Mouse (Mus musculus): ENCODE data around the gene Ptpra. TPM values are rescaled to one million over a fixed set of nuclear protein-coding genes. Genes with fewer than 3 reads are reported as not detected.

The Ptpra gene
- total and polyA plus RNA-seq, 3 experiments = 38.5 to 73.3 (median 40.4) TPM

DNA sequence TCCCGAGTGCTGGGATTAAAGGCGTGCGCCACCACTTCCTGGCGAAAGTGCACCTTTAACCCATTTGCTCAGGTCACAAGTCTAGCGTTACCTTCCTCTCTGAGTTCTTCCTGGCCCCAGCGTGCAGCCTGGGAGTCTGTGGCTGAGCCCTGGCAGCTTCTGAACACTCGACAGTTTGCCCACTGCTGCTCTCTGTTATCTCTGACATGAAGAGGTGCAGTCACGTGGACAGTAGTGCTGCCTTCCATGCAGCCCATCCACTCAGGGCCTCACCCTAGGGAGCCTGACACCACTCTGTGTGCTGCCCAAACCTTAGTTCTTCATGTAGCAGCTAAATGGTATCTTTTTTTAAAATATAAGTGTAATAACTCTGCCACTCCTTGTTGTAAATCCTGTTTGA is 96.9 kb downstream of the Ptpra start:
- no peaks in the 10 kb centered on the region for H3K4me1 ChIP-seq (ENCODE audit: control insufficient read depth in 1 of 2, insufficient read depth in 2 of 2)
- H3K4me2 ChIP-seq (ENCODE audit: insufficient read depth, low read depth, poor library complexity, severe bottlenecking) = no peak overlapping the region
- DNase-seq (ENCODE audit: extremely low read depth) = no peak
- in situ Hi-C loops (cut with MboI; ENCODE audit: low pct_ligation_motif_present, low pct_unique_long_range_greater_than_20kb, low sequenced_read_pairs) = no loop called here
- H3K4me3 ChIP-seq (replicated peaks in 1 of 3; ENCODE audit: low read depth in 2 of 3, low read length in 2 of 3, poor library complexity in 1 of 3) = no peak overlapping the region
- no peak overlapping the region for H3K9ac ChIP-seq (ENCODE audit: insufficient read depth, low read depth)
- dilution Hi-C loops (cut with MboI; ENCODE audit: extremely low pct_ligation_motif_present, extremely low pct_unique_long_range_greater_than_20kb, low sequenced_read_pairs) = no loop called here
- TF ChIP-seq MAFK (IDR thresholded peaks at IDR 0.05; ENCODE audit: insufficient replicate concordance, low read length) (no peak), CTCF (conservative IDR thresholded peaks at IDR 0.05 in 1 of 2, IDR thresholded peaks at IDR 0.05 in 1 of 2; ENCODE audit: low read depth in 2 of 2, low read length in 2 of 2) (no peak), ZC3H11A (IDR thresholded peaks at IDR 0.05; ENCODE audit: low read depth, low read length) (no peak), USF1 (IDR thresholded peaks at IDR 0.05; ENCODE audit: low read depth, low read length) (no peak), TBP (conservative IDR thresholded peaks at IDR 0.05; ENCODE audit: low read depth, low read length) (no peak), USF2 (conservative IDR thresholded peaks at IDR 0.05; ENCODE audit: low read depth, low read length) (no peak), ZNF384 (IDR thresholded peaks at IDR 0.05; ENCODE audit: low read depth, low read length) (no peak), RCOR1 (conservative IDR thresholded peaks at IDR 0.05; ENCODE audit: low read depth, low read length) (no peak), JUND (conservative IDR thresholded peaks at IDR 0.05; ENCODE audit: low read depth, low read length) (no peak)
- H3K9me3 ChIP-seq (replicated peaks; ENCODE audit: low read length) = no peaks in the 10 kb centered on the region
- H3K79me2 ChIP-seq (replicated peaks; ENCODE audit: control insufficient read depth, extremely low read depth, insufficient read depth, poor library complexity, severe bottlenecking) = no peaks in the 10 kb centered on the region
- H3K27ac ChIP-seq (ENCODE audit: insufficient read depth, low read depth) = no peak overlapping the region
- H3K27me3 ChIP-seq (replicated peaks) = no peaks in the 10 kb centered on the region
- H3K36me3 ChIP-seq (replicated peaks in 1 of 2; ENCODE audit: control insufficient read depth in 1 of 2, insufficient read depth in 1 of 2, low read length in 1 of 2) = peaks cover 56 to 97% of the 10 kb centered on the region in 2 experiments

DNA sequence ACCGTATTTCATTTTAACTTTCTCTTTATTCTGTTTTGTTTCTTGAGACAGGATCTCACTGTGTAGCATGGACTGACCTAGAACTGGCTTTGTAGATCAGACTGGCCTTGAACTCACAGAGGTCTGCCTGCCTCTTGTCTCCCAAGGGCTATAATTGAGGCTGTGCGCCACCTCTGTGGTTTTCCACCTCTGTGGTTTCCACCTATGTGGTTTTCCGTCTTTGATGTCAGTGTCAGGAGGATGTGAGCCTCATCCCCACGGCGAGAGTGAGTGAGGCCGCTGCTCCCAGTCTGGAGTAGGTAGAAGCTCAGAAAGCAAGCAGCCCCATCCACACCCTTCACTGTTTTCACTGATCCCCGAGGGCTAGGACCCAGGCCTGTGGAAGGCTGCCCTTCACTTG is 104.8 kb downstream of the Ptpra start:
- peaks cover 29 to 87% of the 10 kb centered on the region in 2 experiments for H3K36me3 ChIP-seq (replicated peaks in 1 of 2; ENCODE audit: control insufficient read depth in 1 of 2, insufficient read depth in 1 of 2, low read length in 1 of 2)
- no peak overlapping the region for H3K9ac ChIP-seq (ENCODE audit: insufficient read depth, low read depth)
- no peak overlapping the region for H3K4me2 ChIP-seq (ENCODE audit: insufficient read depth, low read depth, poor library complexity, severe bottlenecking)
- H3K4me3 ChIP-seq (replicated peaks in 1 of 3; ENCODE audit: low read depth in 2 of 3, low read length in 2 of 3, poor library complexity in 1 of 3) = no peak overlapping the region
- H3K79me2 ChIP-seq (replicated peaks; ENCODE audit: control insufficient read depth, extremely low read depth, insufficient read depth, poor library complexity, severe bottlenecking) = no peaks in the 10 kb centered on the region
- H3K4me1 ChIP-seq (ENCODE audit: control insufficient read depth in 1 of 2, insufficient read depth in 2 of 2) = peaks cover 0 to 15% of the 10 kb centered on the region in 2 experiments; a peak in 2 of 4 replicates
- DNase-seq (ENCODE audit: extremely low read depth) = no peak
- dilution Hi-C loops (cut with MboI; ENCODE audit: extremely low pct_ligation_motif_present, extremely low pct_unique_long_range_greater_than_20kb, low sequenced_read_pairs) (no loop called here), in situ Hi-C loops (cut with MboI; ENCODE audit: low pct_ligation_motif_present, low pct_unique_long_range_greater_than_20kb, low sequenced_read_pairs) (loop anchor here (10.0 to 25.0 kb wide), 2 partner anchors 110 to 268 kb away; partner anchors contain the start of genes Ebf4 and Idh3b)
- H3K27me3 ChIP-seq (replicated peaks) = no peaks in the 10 kb centered on the region
- no peaks in the 10 kb centered on the region for H3K9me3 ChIP-seq (replicated peaks; ENCODE audit: low read length)
- H3K27ac ChIP-seq (ENCODE audit: insufficient read depth, low read depth) = no peak overlapping the region
- TF ChIP-seq RCOR1 (conservative IDR thresholded peaks at IDR 0.05; ENCODE audit: low read depth, low read length) (no peak), USF1 (IDR thresholded peaks at IDR 0.05; ENCODE audit: low read depth, low read length) (no peak), TCF12 (IDR thresholded peaks at IDR 0.05; ENCODE audit: low read depth, low read length) (no peak), CHD2 (IDR thresholded peaks at IDR 0.05; ENCODE audit: low read length) (no peak), BHLHE40 (IDR thresholded peaks at IDR 0.05; ENCODE audit: low read depth, low read length) (no peak), RAD21 (IDR thresholded peaks at IDR 0.05; ENCODE audit: low read depth, low read length) (no peak), SIN3A (IDR thresholded peaks at IDR 0.05; ENCODE audit: low read length) (no peak), POLR2AphosphoS2 (IDR thresholded peaks at IDR 0.05; ENCODE audit: low read depth, low read length) (no peak), ZMIZ1 (IDR thresholded peaks at IDR 0.05; ENCODE audit: low read depth, low read length) (no peak), E2F4 (IDR thresholded peaks at IDR 0.05; ENCODE audit: insufficient replicate concordance, low read depth, low read length) (no peak), MYC (IDR thresholded peaks at IDR 0.05; ENCODE audit: low read depth, low read length) (no peak)

Data from CH12.LX (cell line).